Mouse (Mus musculus): Measurements from ENCODE around the gene Snrnp200. TPM values are rescaled to one million over a fixed set of nuclear protein-coding genes. Genes with fewer than 3 reads are reported as not detected.
A peak's percentile ranks its signal among the peaks of the same experiment; 100 is the strongest.
"Not testable (repeated sequence)": the region's sequence is repeated elsewhere in the genome, so short reads cannot be mapped to it uniquely, and the experiment has no call there.

The Snrnp200 gene
- total and polyA plus RNA-seq, 2 experiments from 2014 or later: 31.7 to 99.2 TPM

GRCm38 (mm10) chr2:127270300-127271041, 62.3 kb downstream of the Snrnp200 start:
- H3K4me3 ChIP-seq (ENCODE audit: low read length): peak overlapping the region; percentile 83
- under 1% methylated on average over 70 of the region's 75 CpGs for WGBS
- H3K9me3 ChIP-seq (ENCODE audit: low read length): no peaks in the 10 kb centered on the region
- peak; percentile 95 for DNase-seq (ENCODE audit: low spot score)
- peak overlapping the region; percentile 91 for H3K4me2 ChIP-seq (ENCODE audit: low read depth, low read length)
- H3K9ac ChIP-seq (replicated peaks; ENCODE audit: low read length): peak overlapping the region; percentile 84
- H3K36me3 ChIP-seq (ENCODE audit: insufficient read depth, low read length): no peaks in the 10 kb centered on the region
- H3K27ac ChIP-seq: peak overlapping the region; percentile 96
- 0 out of 2 replicates have a peak, but pooled peaks have one; percentile 13 for TF ChIP-seq CTCF (IDR thresholded peaks at IDR 0.05; ENCODE audit: low read depth)
- no peaks in the 10 kb centered on the region for H3K27me3 ChIP-seq (ENCODE audit: insufficient read depth, low read length)
- H3K4me1 ChIP-seq (ENCODE audit: insufficient read depth, low read length): peaks cover 5% of the 10 kb centered on the region; the same call in 1 of the 2 replicates
- peak; percentile 93 for ATAC-seq

GRCm38 (mm10) chr2:127271042-127271515, 62.9 kb downstream of the Snrnp200 start:
- no peak for TF ChIP-seq CTCF (IDR thresholded peaks at IDR 0.05; ENCODE audit: low read depth)
- ATAC-seq (no peak), DNase-seq (ENCODE audit: low spot score) (peak; percentile 64)
- H3K9ac ChIP-seq (replicated peaks; ENCODE audit: low read length): peak overlapping the region; percentile 84
- peak overlapping the region; percentile 96 for H3K27ac ChIP-seq
- H3K4me1 ChIP-seq (ENCODE audit: insufficient read depth, low read length): peaks cover 5% of the 10 kb centered on the region; the same call in 1 of the 2 replicates
- no peaks in the 10 kb centered on the region for H3K36me3 ChIP-seq (ENCODE audit: insufficient read depth, low read length)
- WGBS: 7% methylated on average over 8 of the region's 8 CpGs
- peak overlapping the region; percentile 91 for H3K4me2 ChIP-seq (ENCODE audit: low read depth, low read length)
- peak overlapping the region; percentile 83 for H3K4me3 ChIP-seq (ENCODE audit: low read length)
- no peaks in the 10 kb centered on the region for H3K27me3 ChIP-seq (ENCODE audit: insufficient read depth, low read length)
- H3K9me3 ChIP-seq (ENCODE audit: low read length): no peaks in the 10 kb centered on the region

DNA sequence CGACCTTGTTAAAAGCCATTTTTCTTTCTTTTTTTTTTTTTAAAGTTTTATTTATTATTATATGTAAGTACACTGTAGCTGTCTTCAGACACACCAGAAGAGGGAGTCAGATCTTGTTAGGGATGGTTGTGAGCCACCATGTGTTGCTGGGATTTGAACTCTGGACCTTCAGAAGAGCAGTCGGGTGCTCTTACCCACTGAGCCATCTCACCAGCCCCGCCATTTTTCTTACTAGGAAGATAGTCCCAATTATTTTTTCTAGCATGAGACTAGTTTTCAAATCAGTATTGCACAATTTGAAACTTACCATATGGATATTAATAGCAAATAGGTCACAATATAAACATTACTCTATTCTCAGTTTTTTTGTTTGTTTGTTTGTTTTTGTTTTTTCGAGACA, 63.9 kb downstream of the Snrnp200 start:
- not testable (repeated sequence) for H3K9me3 ChIP-seq (ENCODE audit: low read length); H3K9ac ChIP-seq (replicated peaks; ENCODE audit: low read length); H3K27me3 ChIP-seq (ENCODE audit: insufficient read depth, low read length); DNase-seq (ENCODE audit: low spot score); H3K4me1 ChIP-seq (ENCODE audit: insufficient read depth, low read length); H3K27ac ChIP-seq; H3K4me3 ChIP-seq (ENCODE audit: low read length); ATAC-seq; H3K36me3 ChIP-seq (ENCODE audit: insufficient read depth, low read length)
- 88% methylated on average over 4 of the region's 4 CpGs for WGBS
- peak overlapping the region; percentile 91; the same call in 1 of the 2 replicates for H3K4me2 ChIP-seq (ENCODE audit: low read depth, low read length)

DNA sequence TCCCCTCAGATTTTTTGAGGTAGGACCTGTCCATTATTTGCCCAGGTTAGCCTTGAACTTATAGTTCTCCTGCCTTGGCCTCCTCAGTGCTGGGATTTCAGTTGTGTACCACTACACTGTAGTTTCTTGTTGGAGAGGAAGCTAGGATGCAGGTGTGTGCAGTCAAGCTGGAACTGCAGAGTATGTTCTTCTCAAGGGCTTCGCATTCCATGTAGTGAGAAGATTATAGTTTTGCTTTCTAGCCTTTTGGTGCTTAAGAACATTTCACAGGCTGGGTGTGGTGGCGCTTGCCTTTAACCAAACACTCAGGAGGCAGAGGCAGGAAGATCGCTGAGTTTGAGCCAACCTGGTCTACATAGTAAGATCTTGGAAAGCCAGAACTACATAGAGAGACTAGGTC, 64.6 kb downstream of the Snrnp200 start:
- ATAC-seq: no peak
- WGBS: 100% methylated on average over 3 of the region's 3 CpGs

GRCm38 (mm10) chr2:127274590-127274989, 66.4 kb downstream of the Snrnp200 start:
- 84% methylated on average over 2 of the region's 2 CpGs for WGBS
- no peak for TF ChIP-seq CTCF (IDR thresholded peaks at IDR 0.05; ENCODE audit: low read depth)
- Histone ChIP-seq H3K4me2 (ENCODE audit: low read depth, low read length) (no peak overlapping the region), H3K27ac (no peak overlapping the region), H3K9ac (replicated peaks; ENCODE audit: low read length) (no peak overlapping the region), H3K4me3 (ENCODE audit: low read length) (no peak overlapping the region), H3K9me3 (ENCODE audit: low read length) (no peaks in the 10 kb centered on the region), H3K4me1 (ENCODE audit: insufficient read depth, low read length) (peaks cover 5% of the 10 kb centered on the region; the same call in 1 of the 2 replicates), H3K27me3 (ENCODE audit: insufficient read depth, low read length) (no peaks in the 10 kb centered on the region), H3K36me3 (ENCODE audit: insufficient read depth, low read length) (no peaks in the 10 kb centered on the region)
- ATAC-seq (no peak), DNase-seq (ENCODE audit: low spot score) (no peak)

More for the DNA sequence above, 64.6 kb downstream of the Snrnp200 start:
- no peak for DNase-seq (ENCODE audit: low spot score)
- H3K36me3 ChIP-seq (ENCODE audit: insufficient read depth, low read length): no peaks in the 10 kb centered on the region
- H3K27ac ChIP-seq: no peak overlapping the region
- peaks cover 5% of the 10 kb centered on the region; the same call in 1 of the 2 replicates for H3K4me1 ChIP-seq (ENCODE audit: insufficient read depth, low read length)
- no peak overlapping the region for H3K4me2 ChIP-seq (ENCODE audit: low read depth, low read length)
- H3K9ac ChIP-seq (replicated peaks; ENCODE audit: low read length): no peak overlapping the region
- no peak overlapping the region for H3K4me3 ChIP-seq (ENCODE audit: low read length)
- TF ChIP-seq CTCF (IDR thresholded peaks at IDR 0.05; ENCODE audit: low read depth): no peak
- no peaks in the 10 kb centered on the region for H3K9me3 ChIP-seq (ENCODE audit: low read length)
- no peaks in the 10 kb centered on the region for H3K27me3 ChIP-seq (ENCODE audit: insufficient read depth, low read length)

DNA sequence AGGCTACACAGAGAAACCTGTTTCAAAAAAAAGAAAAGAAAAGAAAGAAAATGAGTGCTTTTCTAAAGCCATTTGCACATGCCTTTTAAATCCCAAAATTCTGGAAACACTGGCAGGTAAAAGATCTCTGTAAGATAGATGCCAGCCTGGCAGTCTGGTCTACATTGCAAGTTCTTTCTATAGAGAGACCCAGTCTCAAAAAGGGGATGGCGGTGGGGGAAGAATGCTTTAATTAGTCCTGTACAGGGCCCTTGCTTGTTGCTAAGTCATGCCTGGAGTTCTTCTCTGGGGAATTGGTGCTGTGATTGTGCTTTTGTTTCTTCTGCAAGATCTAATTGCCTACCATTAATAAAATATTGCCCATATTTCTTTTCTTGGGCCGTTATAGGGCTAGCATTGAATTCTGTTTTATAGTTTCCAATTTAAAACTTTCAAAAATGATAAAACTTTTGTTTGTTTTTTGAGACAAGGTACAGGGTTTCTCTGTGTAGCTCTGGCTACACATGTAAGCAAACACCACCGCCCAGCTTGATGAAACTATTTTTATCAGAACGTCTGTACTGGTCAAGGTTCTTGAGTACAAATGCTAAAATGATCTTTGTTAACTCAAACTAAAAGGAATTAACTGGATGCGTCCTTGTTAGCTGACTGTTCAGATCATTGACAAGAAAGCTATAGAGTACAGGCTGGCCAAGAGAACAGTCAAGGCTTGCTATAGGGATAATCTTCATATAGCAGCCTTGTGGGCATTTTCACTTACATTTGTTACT, 67.5 kb downstream of the Snrnp200 start:
- no peaks in the 10 kb centered on the region for H3K36me3 ChIP-seq (ENCODE audit: insufficient read depth, low read length)
- no peaks in the 10 kb centered on the region for H3K9me3 ChIP-seq (ENCODE audit: low read length)
- H3K4me2 ChIP-seq (ENCODE audit: low read depth, low read length): no peak overlapping the region
- WGBS: 79% methylated on average over 5 of the region's 5 CpGs
- peaks cover 5% of the 10 kb centered on the region; the same call in 1 of the 2 replicates for H3K4me1 ChIP-seq (ENCODE audit: insufficient read depth, low read length)
- no peak overlapping the region for H3K27ac ChIP-seq
- no peak overlapping the region for H3K4me3 ChIP-seq (ENCODE audit: low read length)
- ATAC-seq (no peak), DNase-seq (ENCODE audit: low spot score) (no peak)
- H3K27me3 ChIP-seq (ENCODE audit: insufficient read depth, low read length): no peaks in the 10 kb centered on the region
- H3K9ac ChIP-seq (replicated peaks; ENCODE audit: low read length): no peak overlapping the region
- no peak for TF ChIP-seq CTCF (IDR thresholded peaks at IDR 0.05; ENCODE audit: low read depth)

All from hindbrain, postnatal 0 days (tissue).